Mouse (Mus musculus) T-cell, adult 66 days (primary cell): ENCODE results near the gene Akr7a5. TPM values are rescaled to one million over a fixed set of nuclear protein-coding genes. Genes with fewer than 3 reads are reported as not detected.

Experiments used
- total RNA-seq, 2 experiments: library from RNA; stranded (reverse); gene quantifications; 3 replicates in 1 of 2; 4 replicates in 1 of 2; pipeline ENCODE4 v1.2.4; 2023

Akr7a5 gene
- total RNA-seq = 10 to 100 TPM; 11.7 to 12.8 TPM

GRCm38 (mm10) chr4:139310171-139310898 lies at the start of gene Akr7a5, which contains the start of gene Pqlc2:
TSS of gene Akr7a5 (plus strand) at chr4:139310744.
TSS of gene Pqlc2 (minus strand) at chr4:139310708.

GRCm38 (mm10) chr4:139351931-139352711 lies 41.6 kb downstream of the Akr7a5 start, which contains the start of the genes Mrto4, Emc1 and Ubr4:
TSS of gene Mrto4 (minus strand) at chr4:139352576.
TSS of gene Emc1 (plus strand) at chr4:139352587.
TSS of gene Ubr4 (plus strand) at chr4:139352609.

Other genes starting within 250 kb of the Akr7a5 start
- not detected for gene Htr6, start 235.2 kb upstream of the Akr7a5 start, total RNA-seq
- under 1 TPM; 0.62 to 0.70 TPM for gene Nbl1, start 217.8 kb upstream of the Akr7a5 start, total RNA-seq
- gene Minos1, start 179.6 kb upstream of the Akr7a5 start, total RNA-seq = 100 to 1,000 TPM; 103 to 114 TPM
- 100 to 1,000 TPM; 402 to 430 TPM for gene Capzb, start 117.8 kb upstream of the Akr7a5 start, total RNA-seq
- 1 to 10 TPM; 5.9 to 6.7 TPM for gene Pqlc2, start within 50 bp of the Akr7a5 start, total RNA-seq
- gene Mrto4, start 41.8 kb downstream of the Akr7a5 start, total RNA-seq = 100 to 1,000 TPM; 108 to 111 TPM
- 10 to 100 TPM; 36.0 to 47.7 TPM for gene Emc1, start 41.8 kb downstream of the Akr7a5 start, total RNA-seq
- 100 to 1,000 TPM; 232 to 254 TPM for gene Ubr4, start 41.9 kb downstream of the Akr7a5 start, total RNA-seq
- gene Iffo2, start 219.8 kb downstream of the Akr7a5 start, total RNA-seq = 10 to 100 TPM; 17.6 to 18.3 TPM